27 mouse cellular contexts compared by ENCODE assay signal in genomic region chr5:119634861-119635260, GRCm38 (mm10). TPM values are rescaled to one million over a fixed set of nuclear protein-coding genes. Genes with fewer than 3 reads are reported as not detected.
DNase-seq lines count a peak whose midpoint lies in the region; ATAC-seq lines count a peak whose summit lies in the region.
"Had no signal": no experiment of that assay in that cellular context is flagged by ENCODE, and none has a peak within 500 bp of the region (broad histone marks: within the 10 kb centered on the region; RNA-seq: fewer than 3 reads in every experiment).

No protein-coding gene starts in this region.

- H3K27me3 ChIP-seq in hindbrain, embryonic 12.5 days: peaks cover 14% of the 10 kb centered on the region
- H3K27me3 ChIP-seq: CH12.LX; midbrain, embryonic 15.5 days had no signal

- ATAC-seq in megakaryocyte, adult 5-6 weeks (ENCODE audit: poor library complexity, severe bottlenecking): 0 out of 2 replicates have a peak, but pooled peaks have one; percentile 21
- no peak for ATAC-seq in hindbrain, embryonic 12.5 days (ENCODE audit: low FRiP score)
- ATAC-seq: forebrain, embryonic 13.5 days; inflammation-experienced regulatory T-cells, adult 6 months; midbrain, embryonic 15.5 days had no signal

- DNase-seq in adrenal gland, adult 2 months: peak; percentile 78
- no peak for DNase-seq in adrenal gland, postnatal 25 days
- DNase-seq in 3T3-L1 (ENCODE audit: low read depth, low spot score): peak; percentile 42
- peak; percentile 82 for DNase-seq in ZHBTc4 (ENCODE audit: low read depth, low spot score)
- DNase-seq in layer of hippocampus, adult 18-20 months (ENCODE audit: low spot score in 2 of 2): no peak
- DNase-seq: cerebellum, adult 18-20 months; cerebellum, postnatal 14 days; gastrocnemius, postnatal 36 days; heart, postnatal 36 days; kidney, postnatal 25 days; left cerebral cortex, postnatal 4 days; lung, embryonic 14.5 days; retina, postnatal 1 day; right cerebral cortex, postnatal 25 days; spleen, adult 18-20 months had no signal

- no peak overlapping the region for H3K4me3 ChIP-seq in hindbrain, embryonic 12.5 days
- H3K4me3 ChIP-seq: forebrain, embryonic 13.5 days; heart, embryonic 15.5 days; limb, embryonic 15.5 days; midbrain, embryonic 15.5 days; neural tube, embryonic 13.5 days had no signal

- H3K9me3 ChIP-seq in hindbrain, embryonic 12.5 days (replicated peaks): no peaks in the 10 kb centered on the region
- H3K9me3 ChIP-seq: forebrain, embryonic 13.5 days; heart, embryonic 15.5 days; limb, embryonic 15.5 days; midbrain, embryonic 15.5 days; neural tube, embryonic 13.5 days had no signal

- H3K4me2 ChIP-seq in hindbrain, embryonic 12.5 days (replicated peaks): no peak overlapping the region
- H3K4me2 ChIP-seq: forebrain, embryonic 13.5 days; heart, embryonic 15.5 days; hindbrain, embryonic 14.5 days; limb, embryonic 15.5 days; lung, embryonic 14.5 days; midbrain, embryonic 15.5 days; neural tube, embryonic 13.5 days had no signal

- H3K9ac ChIP-seq in hindbrain, embryonic 12.5 days: no peak overlapping the region
- H3K9ac ChIP-seq: forebrain, embryonic 13.5 days; heart, embryonic 15.5 days; hindbrain, embryonic 14.5 days; limb, embryonic 15.5 days; liver, embryonic 14.5 days; lung, embryonic 14.5 days; midbrain, embryonic 15.5 days; neural tube, embryonic 13.5 days had no signal

- WGBS in hindbrain, embryonic 12.5 days: 64% methylated on average over 2 of the region's 2 CpGs

- H3K36me3 ChIP-seq in hindbrain, embryonic 12.5 days: no peaks in the 10 kb centered on the region
- H3K36me3 ChIP-seq: heart, embryonic 15.5 days; limb, embryonic 15.5 days; midbrain, embryonic 15.5 days; neural tube, embryonic 13.5 days had no signal

- no peak overlapping the region for H3K27ac ChIP-seq in hindbrain, embryonic 12.5 days
- H3K27ac ChIP-seq: forebrain, embryonic 13.5 days; heart, embryonic 15.5 days; hindbrain, embryonic 14.5 days; limb, embryonic 15.5 days; liver, embryonic 14.5 days; midbrain, embryonic 15.5 days; neural tube, embryonic 13.5 days had no signal

- H3K4me1 ChIP-seq in hindbrain, embryonic 12.5 days: no peaks in the 10 kb centered on the region
- H3K4me1 ChIP-seq: forebrain, embryonic 13.5 days; limb, embryonic 15.5 days; midbrain, embryonic 15.5 days; neural tube, embryonic 13.5 days had no signal

RNA-seq across cellular contexts. Expression of gene Tbx3, which starts 35.6 kb away (rescaled TPM):
- 100 to 1,000 TPM; 285 to 315 TPM for total RNA-seq in adrenal gland, adult 2 months (2021)
- 854 and 965 TPM in 2 replicates for polyA plus RNA-seq in adrenal gland, adult 2 months (2012; rRNA removed)
- total RNA-seq in adrenal gland, postnatal 25 days (2021): 215 and 277 TPM in 2 replicates
- total RNA-seq in megakaryocyte, adult 5-6 weeks (2015): not detected in 2 replicates
- not detected in 2 replicates for total RNA-seq in megakaryocyte, adult 5-6 weeks (2017)
- total RNA-seq in layer of hippocampus, adult 18-20 months (2021): 1 to 10 TPM; 2.7 to 3.1 TPM
- 8.9 and 10.3 TPM in 2 replicates for polyA plus RNA-seq in hindbrain, embryonic 12.5 days (2016; fragmentation: Nextera tagmentation; extraction: Ambion mirVana)
- total RNA-seq: CH12.LX; megakaryocyte-erythroid progenitor cell, adult 5-6 weeks had no signal

Comparison
In these comparisons a context has a peak if more than half of its experiments do, and no peak if none do; other contexts are left out.
1. DNase-seq: peak in adrenal gland, adult 2 months (single experiment), 3T3-L1 (single experiment) and ZHBTc4 (single experiment); none in adrenal gland, postnatal 25 days (single experiment) and layer of hippocampus, adult 18-20 months (0 of 2).
2. RNA of gene Tbx3, which starts 35.6 kb away (total RNA-seq): 285 to 315 TPM in adrenal gland, adult 2 months and 215 to 277 TPM in adrenal gland, postnatal 25 days; 2.7 to 3.1 TPM in layer of hippocampus, adult 18-20 months and not detected in megakaryocyte, adult 5-6 weeks; every median in the first group is over 10 times any median in the second.